Mouse (Mus musculus): ENCODE results near the gene Katnb1. TPM values are rescaled to one million over a fixed set of nuclear protein-coding genes. Genes with fewer than 3 reads are reported as not detected.

The Katnb1 gene
- polyA plus RNA-seq (2012; fragmentation: generic; extraction: Trizol) = 20.0 TPM

DNA sequence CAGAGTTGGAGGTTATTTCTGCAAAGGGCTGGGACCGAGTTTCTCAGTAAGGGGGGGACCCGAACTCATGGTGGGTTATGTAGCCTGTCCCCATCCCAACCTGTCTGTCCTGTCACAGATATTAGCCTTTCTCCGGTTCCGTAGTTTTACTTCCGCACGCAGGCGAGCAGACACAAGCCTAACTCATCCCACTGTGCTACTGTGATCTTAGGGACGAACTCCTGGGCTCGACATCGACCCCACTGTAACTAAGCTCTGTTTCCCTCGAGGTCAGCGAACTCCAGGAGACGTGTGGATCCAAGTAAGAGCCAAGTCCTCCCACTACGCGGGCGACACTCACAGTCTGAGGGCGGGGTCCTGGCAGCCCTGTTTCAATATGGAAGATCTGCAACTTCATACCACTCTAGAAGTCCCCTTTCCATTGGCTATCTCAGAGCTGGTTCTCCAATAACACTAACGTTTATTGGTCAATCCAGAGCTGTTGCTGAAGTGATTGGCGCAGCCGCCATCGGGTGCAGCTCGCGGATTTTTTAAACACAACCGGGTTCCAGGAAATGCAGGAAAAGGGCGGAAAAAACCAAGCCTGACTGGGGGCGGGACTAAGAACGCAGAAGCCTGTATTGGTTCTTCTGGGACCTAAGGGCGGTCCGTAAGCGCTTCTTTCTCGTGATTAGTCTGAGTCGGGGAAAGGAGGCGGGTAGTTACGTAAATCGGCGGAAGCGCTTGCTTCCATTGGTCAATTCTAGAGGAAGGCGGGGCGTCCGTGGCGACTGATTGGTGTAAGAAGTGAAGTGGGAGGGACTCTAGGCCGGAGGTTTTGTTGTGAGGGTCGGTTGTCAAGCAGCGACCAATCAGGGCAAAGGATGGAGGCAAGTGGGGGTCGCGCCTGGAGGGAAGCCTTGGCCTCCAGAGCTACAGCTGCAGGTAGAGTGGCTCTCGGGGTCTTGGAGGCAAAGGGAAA lies at the start of gene Katnb1:
Katnb1 (plus strand) TSS at position 806 of the 961 bp plus-strand sequence.
- Histone ChIP-seq H3K4me3 (peak within 1 kb of the TSS; percentile 77), H3K4me2 (ENCODE audit: low read depth) (peak within 1 kb of the TSS; percentile 88), H3K27me3 (ENCODE audit: control insufficient read depth, insufficient read depth, insufficient read length) (no peaks in the 10 kb centered on the region), H3ac (ENCODE audit: control insufficient read depth, insufficient read length) (peak within 1 kb of the TSS; percentile 18), H3K79me2 (ENCODE audit: control insufficient read depth, insufficient read depth) (no peaks in the 10 kb centered on the region), H3K36me3 (ENCODE audit: control insufficient read depth, insufficient read depth) (no peaks in the 10 kb centered on the region)
- TF ChIP-seq TCF12 (IDR thresholded peaks at IDR 0.05; ENCODE audit: insufficient read depth, poor library complexity, severe bottlenecking) = no peak
- TF ChIP-seq USF1 (IDR thresholded peaks at IDR 0.05; ENCODE audit: low read depth) = no peak
- TF ChIP-seq POLR2AphosphoS2 (IDR thresholded peaks at IDR 0.05; ENCODE audit: insufficient read length, low read depth) = peak; percentile 72
- no peak for TF ChIP-seq MAX (IDR thresholded peaks at IDR 0.05; ENCODE audit: low read depth)
- TF ChIP-seq SRF (IDR thresholded peaks at IDR 0.05; ENCODE audit: control insufficient read depth, insufficient read length, low read depth) = no peak
- no peak for TF ChIP-seq MYOD1 (IDR thresholded peaks at IDR 0.05; ENCODE audit: control insufficient read depth in 1 of 3, insufficient read length in 2 of 3, low read depth in 2 of 3)
- peak; percentile 86 for TF ChIP-seq POLR2A (IDR thresholded peaks at IDR 0.05; ENCODE audit: insufficient read length, low read depth)
- peak; percentile 81 for TF ChIP-seq E2F4 (IDR thresholded peaks at IDR 0.05; ENCODE audit: insufficient read depth)

DNA sequence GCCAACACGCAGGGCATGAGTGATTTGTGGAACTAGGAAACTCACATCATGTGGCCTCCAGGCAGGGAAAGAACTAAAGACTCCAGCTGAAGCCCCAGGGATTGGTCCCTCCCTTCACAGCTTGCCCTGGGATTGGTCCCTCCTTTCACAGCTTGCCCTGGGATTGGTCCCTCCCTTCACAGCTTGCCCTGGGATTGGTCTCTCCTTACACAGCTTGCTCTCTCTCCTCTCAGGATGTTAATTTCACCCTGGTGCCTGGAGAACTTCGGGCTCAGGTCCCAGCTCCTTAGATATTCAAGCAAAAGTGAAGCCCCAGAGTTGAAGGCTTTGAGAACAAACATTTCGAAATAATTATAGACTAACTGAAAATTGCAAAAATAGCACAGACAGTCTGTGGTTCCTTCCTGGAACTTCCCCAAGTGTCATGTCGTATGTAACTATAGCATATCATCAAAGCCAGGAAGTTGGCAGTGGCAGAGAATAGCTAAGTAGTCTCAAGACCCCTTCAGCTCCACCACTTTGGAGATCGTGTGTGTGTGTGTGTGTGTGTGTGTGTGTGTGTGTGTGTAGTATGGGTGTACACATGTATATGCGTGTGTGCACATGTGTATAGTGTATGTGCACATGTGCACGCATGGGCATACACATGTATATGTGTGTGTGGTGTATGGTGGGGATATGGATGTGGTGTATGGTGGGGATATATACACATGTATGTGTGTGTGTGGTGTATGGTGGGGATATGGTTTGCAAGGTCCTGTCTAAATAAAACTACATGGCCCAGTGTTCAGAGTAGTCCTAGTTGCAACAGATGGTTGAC lies 43.7 kb upstream of the Katnb1 start:
- TF ChIP-seq MYOD1 (IDR thresholded peaks at IDR 0.05; ENCODE audit: control insufficient read depth in 1 of 3, insufficient read length in 2 of 3, low read depth in 2 of 3) = no peak
- TF ChIP-seq SRF (IDR thresholded peaks at IDR 0.05; ENCODE audit: control insufficient read depth, insufficient read length, low read depth) = no peak
- no peak for TF ChIP-seq MYOG (IDR thresholded peaks at IDR 0.05; ENCODE audit: control insufficient read depth in 1 of 3, insufficient read depth in 1 of 3, insufficient read length in 2 of 3, low read depth in 2 of 3)
- TF ChIP-seq MAX (IDR thresholded peaks at IDR 0.05; ENCODE audit: low read depth) = no peak
- no peak overlapping the region for H3K4me3 ChIP-seq
- no peaks in the 10 kb centered on the region for H3K27me3 ChIP-seq (ENCODE audit: control insufficient read depth, insufficient read depth, insufficient read length)
- no peak overlapping the region for H3ac ChIP-seq (ENCODE audit: control insufficient read depth, insufficient read length)
- H3K36me3 ChIP-seq (ENCODE audit: control insufficient read depth, insufficient read depth) = no peaks in the 10 kb centered on the region
- H3K4me2 ChIP-seq (ENCODE audit: low read depth) = no peak overlapping the region
- H3K79me2 ChIP-seq (ENCODE audit: control insufficient read depth, insufficient read depth) = no peaks in the 10 kb centered on the region

DNA sequence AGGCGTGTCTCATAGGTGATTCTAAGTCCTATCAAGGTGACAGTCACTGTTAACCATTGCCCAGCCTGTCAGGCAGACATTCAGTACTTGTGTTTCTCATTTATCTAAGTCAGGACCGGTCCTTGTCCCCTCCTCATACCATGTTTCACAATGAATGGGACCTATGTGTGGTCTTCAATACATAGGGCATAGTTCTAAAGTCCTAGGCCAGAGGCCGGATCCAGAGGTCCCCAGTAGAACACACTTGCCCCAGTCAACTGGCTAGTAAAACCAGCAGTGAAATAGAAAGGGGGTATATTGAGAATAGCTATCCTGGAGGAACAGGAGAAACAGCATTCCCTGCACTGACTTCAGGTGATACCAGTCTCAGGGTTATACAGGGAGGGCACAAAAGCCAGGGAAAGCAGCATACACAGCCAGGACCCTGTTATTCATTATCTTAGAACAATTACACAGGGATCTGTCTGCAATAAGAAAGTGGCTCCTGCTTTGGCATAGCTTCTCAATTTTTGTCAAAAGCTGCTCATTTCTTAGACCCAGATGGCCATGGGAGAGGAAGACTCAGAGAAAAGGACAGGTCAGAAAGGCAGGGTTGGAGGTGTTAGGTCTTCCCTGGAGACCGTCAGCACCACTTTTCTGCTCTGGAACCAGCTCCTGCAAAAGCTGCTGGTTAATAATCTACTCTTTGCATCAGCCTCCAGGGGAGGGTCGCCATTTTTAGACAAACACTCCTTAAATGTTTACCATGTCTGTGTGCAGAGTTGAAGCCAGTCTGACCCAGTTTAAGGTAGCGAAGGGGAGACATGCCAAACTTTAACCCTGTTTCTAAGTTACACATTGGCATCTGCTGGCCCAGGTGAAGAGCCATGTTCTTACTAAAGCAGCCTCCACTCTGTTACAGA lies 38.9 kb upstream of the Katnb1 start:
- Histone ChIP-seq H3ac (ENCODE audit: control insufficient read depth, insufficient read length) (no peak overlapping the region), H3K4me2 (ENCODE audit: low read depth) (no peak overlapping the region), H3K79me2 (ENCODE audit: control insufficient read depth, insufficient read depth) (no peaks in the 10 kb centered on the region), H3K36me3 (ENCODE audit: control insufficient read depth, insufficient read depth) (no peaks in the 10 kb centered on the region), H3K4me3 (no peak overlapping the region), H3K27me3 (ENCODE audit: control insufficient read depth, insufficient read depth, insufficient read length) (no peaks in the 10 kb centered on the region)
- TF ChIP-seq REST (IDR thresholded peaks at IDR 0.05; ENCODE audit: insufficient read depth, insufficient read length) = no peak

DNA sequence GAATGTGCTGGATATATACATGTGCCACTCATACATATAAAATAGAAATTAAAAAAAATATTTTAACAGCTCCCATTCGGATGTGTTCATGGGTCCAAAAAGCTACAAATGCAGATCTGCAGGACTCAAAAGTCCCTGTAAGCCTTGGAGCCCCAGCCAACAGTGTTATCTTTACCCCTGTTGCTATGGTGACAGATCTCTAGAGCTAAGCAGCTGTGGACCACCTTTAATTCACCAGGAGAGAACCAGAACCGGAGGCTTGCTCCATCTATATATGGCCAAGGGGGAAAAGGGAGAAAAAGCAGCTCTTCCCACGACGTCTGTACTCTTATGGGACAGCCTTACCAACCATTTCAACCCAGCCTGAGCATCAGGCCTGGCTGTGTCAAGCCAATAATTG lies 36.2 kb upstream of the Katnb1 start:
- TF ChIP-seq POLR2AphosphoS2 (IDR thresholded peaks at IDR 0.05; ENCODE audit: insufficient read length, low read depth) (no peak), TCF12 (IDR thresholded peaks at IDR 0.05; ENCODE audit: insufficient read depth, poor library complexity, severe bottlenecking) (no peak)

DNA sequence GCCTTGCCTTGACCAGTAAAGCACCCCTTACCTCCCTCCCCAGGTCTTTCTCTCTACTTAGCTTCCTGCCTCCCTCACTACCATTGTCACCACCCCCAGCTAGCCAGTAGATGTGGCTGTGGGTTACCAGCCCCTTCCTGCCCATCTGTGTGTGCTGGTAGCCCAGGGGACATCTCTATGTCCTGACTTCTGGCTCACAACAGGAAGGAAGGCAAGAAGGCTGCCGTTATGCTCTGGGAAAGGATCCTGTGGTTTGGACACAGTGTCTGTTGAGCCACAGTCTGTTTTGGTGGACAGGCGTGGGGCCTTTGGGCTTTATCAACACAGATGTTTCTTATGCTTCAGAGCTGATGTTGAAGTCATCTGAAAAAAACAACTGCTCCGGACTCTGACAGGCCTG lies 34.0 kb upstream of the Katnb1 start:
- Histone ChIP-seq H3K27me3 (ENCODE audit: control insufficient read depth, insufficient read depth, insufficient read length) (no peaks in the 10 kb centered on the region), H3K36me3 (ENCODE audit: control insufficient read depth, insufficient read depth) (no peaks in the 10 kb centered on the region), H3K4me2 (ENCODE audit: low read depth) (peak overlapping the region; percentile 7), H3ac (ENCODE audit: control insufficient read depth, insufficient read length) (no peak overlapping the region), H3K4me3 (no peak overlapping the region), H3K79me2 (ENCODE audit: control insufficient read depth, insufficient read depth) (no peaks in the 10 kb centered on the region)
- TF ChIP-seq POLR2A (IDR thresholded peaks at IDR 0.05; ENCODE audit: insufficient read length, low read depth) (no peak), TCF3 (IDR thresholded peaks at IDR 0.05; ENCODE audit: insufficient read length, low read depth) (no peak)

More for the DNA sequence above, 36.2 kb upstream of the Katnb1 start:
- Histone ChIP-seq H3K4me2 (ENCODE audit: low read depth) (no peak overlapping the region), H3ac (ENCODE audit: control insufficient read depth, insufficient read length) (no peak overlapping the region), H3K27me3 (ENCODE audit: control insufficient read depth, insufficient read depth, insufficient read length) (no peaks in the 10 kb centered on the region), H3K36me3 (ENCODE audit: control insufficient read depth, insufficient read depth) (no peaks in the 10 kb centered on the region), H3K4me3 (no peak overlapping the region), H3K79me2 (ENCODE audit: control insufficient read depth, insufficient read depth) (no peaks in the 10 kb centered on the region)
